Mouse (Mus musculus) liver, embryonic 14.5 days (tissue): ENCODE results near the gene Auts2. TPM values are rescaled to one million over a fixed set of nuclear protein-coding genes. Genes with fewer than 3 reads are reported as not detected.

ENCODE experiments used
- ATAC-seq: fragments of 200-750 bp; cut with Nextera tagmentation; 2 replicates; pipeline ENCODE4 v1.8.0; 2017; ENCODE audit warnings: moderate number of reproducible peaks, mild to moderate bottlenecking, moderate library complexity; ENCODE audit not compliant: insufficient read depth
- DNase-seq, 3 experiments: peaks; one replicate each; pipeline ENCODE4 v3.0.0-alpha.2; 2012 to 2013; ENCODE audit warnings: low read depth in 3 of 3, low spot score in 3 of 3
- H3K27ac ChIP-seq: fragments of 300-500 bp; sonication (generic); 2 replicates; pipeline ENCODE4 v1.5.1; 2014; ENCODE audit warnings: moderate library complexity, mild to moderate bottlenecking, control low read depth, inconsistent platforms
- H3K27me3 ChIP-seq: fragments of 300-500 bp; sonication (generic); 2 replicates; pipeline ENCODE4 v1.6.1; 2014; ENCODE audit warnings: mild to moderate bottlenecking, low read length, moderate library complexity; ENCODE audit not compliant: control insufficient read depth, insufficient read depth
- H3K36me3 ChIP-seq: fragments of 300-500 bp; sonication (generic); replicated peaks from 2 replicates; pipeline ENCODE4 v1.6.1; 2014; ENCODE audit warnings: low read depth; ENCODE audit not compliant: control insufficient read depth, insufficient read depth
- H3K4me1 ChIP-seq, 2 experiments: fragments of 200-500 bp in 1 of 2; fragments of 300-500 bp in 1 of 2; sonication (generic) in 1 of 2; replicated peaks; 2 replicates each; pipeline ENCODE4 v1.6.1; 2012 to 2014; ENCODE audit warnings: antibody characterized with exemption in 1 of 2, inconsistent platforms in 1 of 2, low read length in 1 of 2; ENCODE audit not compliant: control insufficient read depth in 2 of 2, insufficient read depth in 2 of 2
- H3K4me2 ChIP-seq: fragments of 300-500 bp; sonication (generic); 2 replicates; pipeline ENCODE4 v1.6.1; 2014; ENCODE audit warnings: low read depth, mild to moderate bottlenecking, control low read depth, moderate library complexity
- H3K4me3 ChIP-seq, 2 experiments: fragments of 200-500 bp in 1 of 2; fragments of 300-500 bp in 1 of 2; sonication (generic) in 1 of 2; 2 replicates each; pipeline ENCODE4 v1.5.1; 2012 to 2014; ENCODE audit warnings: low read depth in 2 of 2, low read length in 2 of 2, mild to moderate bottlenecking in 2 of 2, control low read depth in 1 of 2, inconsistent platforms in 1 of 2, moderate library complexity in 1 of 2; ENCODE audit not compliant: insufficient read depth in 1 of 2
- H3K9ac ChIP-seq: fragments of 300-500 bp; sonication (generic); replicated peaks from 2 replicates; pipeline ENCODE4 v1.6.1; 2014; ENCODE audit warnings: mild to moderate bottlenecking, control low read depth, moderate library complexity
- H3K9me3 ChIP-seq: fragments of 300-500 bp; sonication (generic); 2 replicates; pipeline ENCODE4 v1.6.1; 2016; ENCODE audit warnings: low read length, mixed read lengths; ENCODE audit not compliant: control insufficient read depth
- CTCF ChIP-seq: IDR thresholded peaks from 2 replicates; pipeline ENCODE4 v1.5.1; 2016; ENCODE audit warnings: antibody characterized with exemption, low read depth, control low read depth
- EP300 ChIP-seq: IDR thresholded peaks from 2 replicates; pipeline ENCODE4 v1.6.1; 2016; ENCODE audit warnings: antibody characterized with exemption, low read depth
- WGBS: fragments of 180-500 bp; shearing (Covaris S2); extraction: QIAGEN DNeasy Blood & Tissue Kit; methylation state at CpG from one replicate; pipeline ENCODE4 v1.1.7; 2014; ENCODE audit not compliant: insufficient replicate concordance; 5-methylcytosine and 5-hydroxymethylcytosine counted together
- polyA plus RNA-seq, 2 experiments: library from polyadenylated mRNA; depleted of rRNA in 1 of 2; stranded (reverse) in 1 of 2; unstranded in 1 of 2; fragments of >200 nt; fragmentation: Nextera tagmentation in 1 of 2; extraction: Ambion mirVana in 1 of 2; gene quantifications; 2 replicates each; pipeline versions ENCODE4 v1.2.1 to v1.2.3; 2012 to 2014

Auts2 gene
- polyA plus RNA-seq, 2 experiments = 0.77 to 1.6 TPM

DNA sequence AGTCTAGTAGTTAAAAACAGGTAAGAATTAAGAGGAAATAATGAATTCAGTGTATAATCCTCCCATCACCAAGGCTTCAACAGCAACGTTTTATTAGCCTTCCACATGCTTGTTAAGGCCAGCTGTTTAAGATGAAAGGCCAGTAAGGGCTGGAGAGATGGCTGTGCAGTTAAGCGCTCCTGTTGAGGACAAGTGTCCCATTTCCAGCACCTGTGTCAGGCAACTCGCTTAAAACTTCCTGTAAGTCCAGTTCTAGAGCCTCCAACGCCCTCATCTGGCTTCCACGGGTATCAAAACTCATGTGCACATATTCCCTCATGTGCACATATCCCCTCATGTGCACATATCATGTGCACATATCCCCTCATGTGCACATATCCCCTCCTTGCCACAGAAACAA lies 41.1 kb downstream of the Auts2 start:
- H3K9ac ChIP-seq = no peak overlapping the region
- H3K4me2 ChIP-seq = no peak overlapping the region
- ATAC-seq = no peak
- DNase-seq = no peak
- H3K27ac ChIP-seq = no peak overlapping the region
- 29% methylated on average over 5 of the region's 5 CpGs for WGBS
- no peaks in the 10 kb centered on the region for H3K9me3 ChIP-seq
- H3K4me3 ChIP-seq = no peak overlapping the region
- TF ChIP-seq CTCF (no peak), EP300 (no peak)
- H3K4me1 ChIP-seq = peaks cover 0 to 2% of the 10 kb centered on the region in 2 experiments; a peak in 1 of 4 replicates
- H3K27me3 ChIP-seq = no peaks in the 10 kb centered on the region
- no peaks in the 10 kb centered on the region for H3K36me3 ChIP-seq

DNA sequence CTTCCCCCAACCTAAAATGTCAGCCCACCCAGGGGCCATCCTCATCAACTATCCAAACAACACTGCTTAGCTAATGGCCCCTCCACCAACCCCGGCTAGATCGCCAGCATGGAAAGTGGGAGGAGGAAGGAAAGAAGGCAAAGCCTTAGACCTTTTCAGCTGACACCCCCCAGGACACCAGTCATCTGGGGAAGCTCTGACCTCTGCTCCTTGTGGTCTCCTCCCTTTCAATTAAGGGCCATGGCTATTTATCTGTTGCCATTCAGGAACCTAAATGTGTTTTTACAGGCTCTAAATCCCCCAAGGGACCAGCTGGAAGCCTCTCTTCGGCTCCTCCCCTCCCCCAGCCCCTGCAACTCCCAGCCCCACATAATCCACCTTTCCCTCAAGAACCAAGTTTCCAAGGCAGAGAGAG lies 42.3 kb downstream of the Auts2 start:
- no peaks in the 10 kb centered on the region for H3K9me3 ChIP-seq
- H3K27me3 ChIP-seq = no peaks in the 10 kb centered on the region
- 31% methylated on average over 3 of the region's 3 CpGs for WGBS
- peaks cover 0 to 2% of the 10 kb centered on the region in 2 experiments; a peak in 1 of 4 replicates for H3K4me1 ChIP-seq
- no peaks in the 10 kb centered on the region for H3K36me3 ChIP-seq
- DNase-seq = no peak
- ATAC-seq = no peak
- no peak overlapping the region for H3K27ac ChIP-seq
- no peak overlapping the region for H3K4me2 ChIP-seq
- no peak overlapping the region for H3K9ac ChIP-seq
- no peak for TF ChIP-seq EP300
- TF ChIP-seq CTCF = no peak
- no peak overlapping the region for H3K4me3 ChIP-seq

DNA sequence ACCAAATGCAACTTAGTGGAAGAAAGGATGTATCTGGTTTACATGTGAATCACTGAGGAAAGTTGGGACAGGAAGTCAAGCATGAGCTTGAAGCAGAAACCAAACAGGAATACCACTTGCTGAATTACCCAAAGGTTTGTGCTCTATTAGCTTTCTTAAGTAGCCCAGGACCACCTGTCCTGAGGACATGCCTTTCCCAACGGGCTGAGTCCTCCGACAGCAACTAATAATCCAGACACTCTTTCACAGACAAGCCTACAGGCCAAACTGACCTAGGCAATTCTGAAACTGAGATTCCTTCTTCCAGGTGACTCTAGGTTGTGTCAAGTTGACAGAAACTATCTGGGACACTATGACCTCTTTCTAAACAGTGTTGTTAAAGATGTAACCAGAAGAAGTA lies 44.2 kb downstream of the Auts2 start:
- H3K36me3 ChIP-seq = no peaks in the 10 kb centered on the region
- WGBS = 45% methylated on average over 2 of the region's 2 CpGs

DNA sequence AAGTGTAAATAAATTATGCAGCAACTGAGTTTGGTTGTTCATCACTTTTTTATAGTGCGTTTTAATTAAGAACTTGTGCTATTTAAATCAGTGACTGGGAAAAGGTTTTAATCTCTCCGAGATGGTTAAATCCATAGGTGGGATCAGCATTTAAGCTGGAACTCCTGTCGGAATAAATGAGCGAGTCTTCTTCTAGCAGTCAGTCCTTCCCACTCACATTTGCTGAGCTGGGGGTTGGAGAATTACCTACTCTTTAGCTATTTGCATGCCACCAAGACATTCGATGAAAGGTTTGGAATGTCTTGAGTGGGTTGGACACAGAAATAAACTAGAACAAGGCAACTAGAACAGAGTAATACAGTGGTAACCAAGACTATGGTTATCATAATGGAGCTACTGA lies 45.1 kb downstream of the Auts2 start:
- no peak overlapping the region for H3K9ac ChIP-seq
- H3K27ac ChIP-seq = no peak overlapping the region
- 70% methylated on average over 5 of the region's 5 CpGs for WGBS
- H3K4me1 ChIP-seq = peaks cover 0 to 2% of the 10 kb centered on the region in 2 experiments; a peak in 1 of 4 replicates
- H3K9me3 ChIP-seq = no peaks in the 10 kb centered on the region
- TF ChIP-seq EP300 = no peak
- TF ChIP-seq CTCF = no peak
- no peaks in the 10 kb centered on the region for H3K36me3 ChIP-seq
- H3K27me3 ChIP-seq = no peaks in the 10 kb centered on the region
- H3K4me3 ChIP-seq = no peak overlapping the region
- H3K4me2 ChIP-seq = no peak overlapping the region
- DNase-seq (no peak), ATAC-seq (no peak)

More for the DNA sequence above, 44.2 kb downstream of the Auts2 start:
- no peak overlapping the region for H3K4me3 ChIP-seq
- H3K4me1 ChIP-seq = peaks cover 0 to 2% of the 10 kb centered on the region in 2 experiments; a peak in 1 of 4 replicates
- H3K4me2 ChIP-seq = no peak overlapping the region
- no peaks in the 10 kb centered on the region for H3K9me3 ChIP-seq
- DNase-seq (no peak), ATAC-seq (no peak)
- H3K27me3 ChIP-seq = no peaks in the 10 kb centered on the region
- TF ChIP-seq EP300 (no peak), CTCF (no peak)
- H3K9ac ChIP-seq = no peak overlapping the region
- H3K27ac ChIP-seq = no peak overlapping the region

DNA sequence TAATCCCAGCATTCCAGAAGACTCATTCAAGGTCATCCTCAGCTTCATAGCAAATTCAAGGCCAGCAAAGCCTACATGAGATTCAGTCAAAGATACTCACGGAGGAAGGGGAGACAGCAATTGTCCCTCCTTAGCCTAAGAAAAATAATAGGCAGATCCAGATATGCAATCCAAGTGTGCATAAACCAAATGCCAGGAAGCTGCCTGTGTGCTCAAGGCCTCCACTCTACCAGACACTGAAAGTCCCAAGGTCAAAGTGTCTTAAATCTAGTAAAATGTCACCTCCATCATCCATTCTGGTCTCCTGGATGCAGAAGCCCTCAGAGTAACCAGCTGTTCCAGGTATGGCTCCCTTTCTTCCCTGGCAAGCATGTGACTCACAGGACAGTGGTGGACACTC lies 50.4 kb downstream of the Auts2 start:
- Histone ChIP-seq H3K9me3 (no peaks in the 10 kb centered on the region), H3K27me3 (no peaks in the 10 kb centered on the region), H3K4me1 (peaks cover 0 to 8% of the 10 kb centered on the region in 2 experiments; a peak in 2 of 4 replicates), H3K4me3 (no peak overlapping the region), H3K36me3 (no peaks in the 10 kb centered on the region), H3K9ac (no peak overlapping the region), H3K27ac (no peak overlapping the region), H3K4me2 (no peak overlapping the region)
- ATAC-seq = no peak
- no peak for DNase-seq
- TF ChIP-seq EP300 = no peak
- no peak for TF ChIP-seq CTCF
- WGBS = 58% methylated on average over 1 of the region's 1 CpGs
